Mouse (Mus musculus): ENCODE measurements around the gene Gm8068.
"Not testable (repeated sequence)": the region's sequence is repeated elsewhere in the genome, so short reads cannot be mapped to it uniquely, and the experiment has no call there.

Gm8068 gene

DNA sequence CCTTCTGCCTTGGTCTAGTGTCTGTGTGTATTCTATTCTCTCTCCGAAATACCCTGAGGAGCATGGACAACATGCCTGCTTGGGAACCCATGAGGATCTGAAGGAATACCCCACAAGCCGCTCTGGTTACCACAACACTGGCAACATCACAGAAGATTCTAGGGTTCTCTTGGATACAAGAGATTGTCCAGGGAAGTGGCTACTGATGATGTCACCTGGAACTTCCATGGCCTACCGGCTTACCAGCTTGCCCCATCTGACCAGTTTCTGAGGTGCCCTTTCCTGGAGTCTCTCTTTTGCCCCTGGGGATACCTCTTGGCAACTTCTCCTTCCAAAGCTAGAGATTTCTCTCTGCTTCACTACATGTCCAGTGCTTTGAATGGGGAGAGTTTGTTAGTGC is at the start of gene Gm8068:
Gm8068 (minus strand) TSS at position 101 of the 400 bp plus-strand sequence.
- DNase-seq (ENCODE audit: low read depth) = not testable (repeated sequence)

DNA sequence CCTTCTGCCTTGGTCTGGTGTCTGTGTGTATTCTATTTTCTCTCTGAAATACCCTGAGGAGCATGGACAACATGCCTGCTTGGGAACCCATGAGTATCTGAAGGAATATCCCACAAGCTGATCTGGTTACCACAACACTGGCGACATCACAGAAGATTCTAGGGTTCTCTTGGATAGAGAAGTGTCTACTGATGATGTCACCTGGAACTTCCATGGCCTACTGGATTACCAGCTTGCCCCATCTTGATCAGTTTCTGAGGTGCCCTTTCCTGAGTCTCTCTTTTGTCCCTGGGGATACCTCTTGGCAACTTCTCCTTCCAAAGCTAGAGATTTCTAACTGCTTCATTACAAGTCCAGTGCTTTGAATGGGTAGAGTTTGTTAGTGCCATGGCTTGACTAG is 48.8 kb upstream of the Gm8068 start, which contains the start of gene Gm7929:
Gm7929 (minus strand) TSS at position 101 of the 400 bp plus-strand sequence.
- DNase-seq (ENCODE audit: low read depth) = not testable (repeated sequence)

DNA sequence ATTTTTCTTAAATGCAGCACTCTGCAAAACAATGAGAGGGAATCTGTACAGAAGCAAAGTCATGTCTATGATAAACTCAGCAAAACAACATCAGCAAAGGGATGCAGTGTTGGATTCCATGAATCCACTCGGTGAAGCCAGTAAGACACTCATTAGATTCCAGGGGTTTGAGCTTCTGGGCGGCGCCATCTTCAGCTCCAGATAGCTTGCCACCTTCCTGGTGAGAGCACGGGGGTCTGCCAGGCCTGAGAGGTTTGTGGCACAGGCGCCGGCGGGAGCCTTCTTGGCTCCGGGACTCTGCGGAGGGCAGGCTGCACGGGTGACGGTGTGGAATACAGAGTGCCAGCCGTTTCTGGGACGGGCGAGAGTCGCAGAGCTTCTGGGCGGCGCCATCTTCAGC is 21.8 kb upstream of the Gm8068 start:
- not testable (repeated sequence) for DNase-seq (ENCODE audit: low read depth)

DNA sequence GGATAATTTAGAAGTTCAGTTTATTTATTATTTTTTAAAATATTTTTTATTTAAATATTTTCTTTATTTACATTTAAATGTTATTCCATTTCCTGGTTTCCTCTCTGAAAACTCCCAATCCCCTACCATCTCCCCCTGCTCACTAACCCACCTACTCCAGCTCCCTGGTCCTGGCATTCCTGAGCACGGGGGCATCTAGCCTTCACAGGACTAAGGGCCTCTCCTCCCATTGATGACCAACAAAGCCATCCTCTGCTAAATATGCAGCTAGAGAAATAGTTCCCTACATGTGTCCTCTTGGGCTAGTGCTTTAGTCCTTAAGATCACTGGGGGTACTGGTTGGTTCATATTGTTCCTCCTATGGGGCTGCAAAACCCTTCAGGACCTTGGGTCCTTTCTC is 15.5 kb upstream of the Gm8068 start:
- DNase-seq (ENCODE audit: low read depth) = not testable (repeated sequence)

DNA sequence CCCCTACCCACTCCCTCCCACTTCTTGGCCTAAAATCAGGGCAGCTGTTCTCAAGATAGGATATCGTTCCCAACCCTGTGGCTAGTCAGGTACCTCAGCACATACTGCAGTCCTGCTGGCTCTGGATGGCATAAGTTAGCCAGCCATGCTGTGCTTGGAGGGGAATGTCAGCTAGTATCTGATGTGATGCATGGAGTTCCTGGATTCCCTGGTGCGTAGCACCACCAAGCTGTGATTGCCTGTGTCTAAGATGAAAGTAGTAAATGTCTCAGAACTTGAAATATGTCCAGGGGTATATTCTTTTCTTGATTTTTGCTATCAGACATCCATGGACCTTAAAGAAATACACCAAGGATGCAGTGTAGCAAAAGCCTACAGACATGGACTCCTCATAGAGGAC is 53.5 kb downstream of the Gm8068 start:
- not testable (repeated sequence) for DNase-seq (ENCODE audit: low read depth)

Data from fibroblast of lung, adult 2 months (primary cell).